Mouse (Mus musculus) brain, embryonic 14.5 days (tissue): ENCODE measurements around the gene H2-Eb2.

Source experiments
- CTCF ChIP-seq: fragments of 200-500 bp; IDR thresholded peaks from 2 replicates; pipeline ENCODE4 v1.5.1; 2012; ENCODE audit warnings: inconsistent platforms, mild to moderate bottlenecking, moderate library complexity, borderline replicate concordance; ENCODE audit not compliant: insufficient read depth, insufficient read length; ENCODE audit errors: extremely low read depth
- POLR2A ChIP-seq: fragments of 200-500 bp; IDR thresholded peaks from 2 replicates; pipeline ENCODE4 v1.6.1; 2012; ENCODE audit warnings: mild to moderate bottlenecking, inconsistent platforms, borderline replicate concordance; ENCODE audit not compliant: poor library complexity, insufficient read depth, insufficient read length, severe bottlenecking; ENCODE audit errors: extremely low read depth

GRCm38 (mm10) chr17:34340619-34341402, 15.3 kb downstream of the H2-Eb2 start:
- TF ChIP-seq CTCF (no peak), POLR2A (no peak)
